Mouse (Mus musculus) right cerebral cortex, postnatal 10 days (tissue): ENCODE results near the gene Pramel3.
"Not testable (repeated sequence)": the region's sequence is repeated elsewhere in the genome, so short reads cannot be mapped to it uniquely, and the experiment has no call there.

ENCODE experiments used
- DNase-seq, 2 experiments: peaks; one replicate each; pipeline ENCODE4 v3.0.0; 2021; ENCODE audit warnings: low spot score in 2 of 2

Pramel3 gene

DNA sequence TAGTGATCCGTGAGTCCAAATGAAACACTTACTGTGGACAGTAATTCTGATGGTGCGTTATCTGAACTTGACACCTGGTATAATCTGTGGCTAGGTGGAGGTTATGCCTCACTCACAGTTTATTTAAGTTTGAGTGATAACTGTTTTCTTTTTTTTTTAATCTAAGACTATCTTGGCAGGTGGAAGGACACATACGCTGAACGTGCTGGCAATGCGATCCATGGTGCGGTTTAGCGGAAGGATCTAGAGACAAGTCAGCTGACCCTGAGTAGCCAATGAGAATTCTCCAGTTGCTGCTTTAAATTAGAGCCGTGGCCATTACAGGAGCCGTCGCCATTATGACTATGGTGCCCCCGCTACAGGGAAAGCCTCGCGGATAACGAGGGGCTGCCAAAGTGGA, at the start of gene Pramel3:
Gene Pramel3 (plus strand): TSS at position 301 of the 400 bp plus-strand sequence.
- DNase-seq, result not testable (repeated sequence)

DNA sequence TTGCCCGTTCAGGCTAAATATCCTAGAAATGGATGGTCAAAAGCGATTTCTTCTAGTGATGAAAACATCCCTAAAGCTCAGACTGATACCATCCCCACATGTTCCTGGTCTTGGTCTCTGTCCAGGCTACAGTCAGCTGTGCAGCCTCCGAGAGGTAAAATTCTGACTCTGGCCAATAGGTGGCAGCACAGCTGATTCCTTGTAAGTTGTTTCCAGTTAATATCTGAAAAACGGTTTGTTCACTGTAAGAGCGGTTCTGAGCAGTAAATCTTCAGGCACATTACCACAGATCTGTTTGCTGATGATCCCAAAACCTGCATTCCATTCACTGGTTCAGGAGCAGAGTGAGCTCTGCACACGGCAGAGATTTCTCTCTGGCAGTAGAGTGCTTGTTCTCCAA, 58.6 kb downstream of the Pramel3 start:
- not testable (repeated sequence) for DNase-seq

DNA sequence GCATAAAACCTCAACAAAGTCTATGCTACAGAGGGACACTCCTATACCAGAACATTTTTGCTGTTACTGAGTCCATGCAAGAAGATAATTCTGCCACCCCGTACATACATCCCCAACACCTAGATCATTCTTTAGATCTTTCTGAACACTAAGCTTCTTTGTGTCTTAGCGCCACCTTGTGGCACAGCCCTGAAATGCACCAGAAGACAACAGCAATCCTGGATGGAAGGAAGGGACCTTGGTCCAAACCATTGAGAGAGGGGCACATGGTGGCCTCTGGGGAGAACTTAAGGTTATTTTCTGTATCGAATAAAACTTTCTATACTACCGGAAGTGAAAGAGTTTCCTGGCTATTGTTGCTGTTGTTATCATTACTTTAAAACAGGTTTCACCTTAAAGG, 59.8 kb downstream of the Pramel3 start:
- DNase-seq, result not testable (repeated sequence)
